Mouse (Mus musculus): ENCODE data around the gene Tnfaip6.

DNA sequence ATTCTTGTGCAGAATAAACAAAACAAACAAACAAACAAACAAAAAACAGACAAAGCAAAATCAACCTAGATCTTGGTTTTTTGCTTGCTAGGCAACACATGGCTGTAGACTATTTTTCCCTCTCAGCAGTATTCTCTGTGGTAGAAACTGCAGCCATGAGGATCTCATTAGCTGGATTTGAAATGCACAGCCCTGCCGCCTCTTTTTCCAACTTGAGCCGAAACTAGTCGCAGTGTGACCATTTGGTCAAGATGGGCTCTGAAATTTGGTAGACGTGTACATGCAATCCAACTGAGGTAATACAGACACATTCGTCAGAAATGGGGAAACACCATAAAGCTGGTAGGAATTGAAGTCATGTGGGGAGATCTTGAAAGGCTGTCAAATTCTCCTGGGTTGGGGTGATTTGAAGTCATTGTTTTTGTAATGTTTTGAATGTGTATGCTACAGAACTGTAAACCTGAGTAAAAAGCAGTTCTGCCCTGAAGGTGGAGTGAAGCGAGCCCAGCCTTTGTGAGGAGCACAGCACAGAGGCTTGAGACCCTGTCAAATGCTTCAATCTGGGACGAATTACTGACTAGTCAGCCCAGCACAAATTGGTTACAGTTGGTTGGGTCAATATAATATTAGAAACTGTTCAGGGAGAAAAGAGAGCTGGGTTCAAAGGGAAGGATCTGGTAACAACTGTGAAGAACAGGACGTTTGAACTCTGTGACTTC lies 1.4 kb downstream of the Tnfaip6 start:
- TF ChIP-seq CTCF (IDR thresholded peaks at IDR 0.05; ENCODE audit: low read depth, low read length) = no peak
- TF ChIP-seq EP300 (IDR thresholded peaks at IDR 0.05; ENCODE audit: insufficient read depth, low read depth, low read length) = no peak

Data from ES-Bruce4 (cell line).